Mouse (Mus musculus): Measurements from ENCODE around the gene Nol11.

- no peak for TF ChIP-seq CTCF (IDR thresholded peaks at IDR 0.05; ENCODE audit: extremely low read depth, insufficient read depth, low read length)
- no peak for TF ChIP-seq POLR2A (IDR thresholded peaks at IDR 0.05; ENCODE audit: extremely low read depth, insufficient read depth, low read length)
These were observed 64.2 kb downstream of the Nol11 start for GRCm38 (mm10) chr11:107125011-107125410.
